Mouse (Mus musculus): ENCODE data around the gene Slc46a3.

DNA sequence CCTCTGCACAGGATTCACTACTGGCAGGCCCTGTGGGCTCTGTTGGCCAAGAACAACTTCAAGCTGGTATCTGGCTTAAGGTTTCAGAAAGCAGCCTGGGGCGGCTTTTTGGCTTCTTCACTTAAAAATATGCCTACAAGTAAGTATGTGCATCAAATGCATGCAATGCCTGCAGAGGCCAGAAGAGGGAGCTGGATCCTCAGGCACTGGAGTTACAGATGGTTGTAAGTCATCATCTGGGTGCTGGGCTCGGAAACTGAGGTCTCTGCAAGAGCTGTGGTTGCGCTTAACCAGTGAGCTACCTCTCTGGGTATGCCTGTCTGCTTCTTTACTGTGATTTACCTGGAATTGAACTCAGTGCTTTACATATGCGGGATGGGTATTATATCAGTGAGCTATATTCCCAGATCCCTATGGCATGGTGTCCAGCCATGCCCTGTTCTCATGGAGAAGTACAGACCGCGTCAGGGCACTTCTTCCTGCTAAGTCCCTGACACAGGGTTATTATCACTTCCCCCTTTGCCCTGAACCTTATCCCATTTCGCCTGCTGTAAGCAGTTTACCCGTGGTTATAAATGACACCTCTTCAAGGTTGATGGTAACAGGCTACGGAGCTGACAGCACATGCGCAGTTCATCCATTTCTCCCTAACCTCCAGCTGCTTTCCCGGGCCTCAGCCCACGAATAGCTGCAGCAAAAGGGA lies 16.3 kb upstream of the Slc46a3 start:
- TF ChIP-seq CTCF (IDR thresholded peaks at IDR 0.05; ENCODE audit: extremely low read depth, insufficient read depth, low read length) (no peak), POLR2A (IDR thresholded peaks at IDR 0.05; ENCODE audit: extremely low read depth, insufficient read depth, low read length) (no peak)

All from cortical plate, adult 2 months (tissue).